Mouse (Mus musculus) brain, embryonic 14.5 days (tissue): ENCODE measurements around the gene Rasl12.

ENCODE experiments used
- CTCF ChIP-seq: fragments of 200-500 bp; IDR thresholded peaks from 2 replicates; pipeline ENCODE4 v1.5.1; 2012; ENCODE audit warnings: inconsistent platforms, mild to moderate bottlenecking, moderate library complexity, borderline replicate concordance; ENCODE audit not compliant: insufficient read depth, insufficient read length; ENCODE audit errors: extremely low read depth
- POLR2A ChIP-seq: fragments of 200-500 bp; IDR thresholded peaks from 2 replicates; pipeline ENCODE4 v1.6.1; 2012; ENCODE audit warnings: mild to moderate bottlenecking, inconsistent platforms, borderline replicate concordance; ENCODE audit not compliant: poor library complexity, insufficient read depth, insufficient read length, severe bottlenecking; ENCODE audit errors: extremely low read depth

GRCm38 (mm10) chr9:65444692-65445091 lies 46.4 kb downstream of the Rasl12 start:
- TF ChIP-seq CTCF (no peak), POLR2A (no peak)
